9 mouse cellular contexts compared by ENCODE assay signal in the genomic region with DNA sequence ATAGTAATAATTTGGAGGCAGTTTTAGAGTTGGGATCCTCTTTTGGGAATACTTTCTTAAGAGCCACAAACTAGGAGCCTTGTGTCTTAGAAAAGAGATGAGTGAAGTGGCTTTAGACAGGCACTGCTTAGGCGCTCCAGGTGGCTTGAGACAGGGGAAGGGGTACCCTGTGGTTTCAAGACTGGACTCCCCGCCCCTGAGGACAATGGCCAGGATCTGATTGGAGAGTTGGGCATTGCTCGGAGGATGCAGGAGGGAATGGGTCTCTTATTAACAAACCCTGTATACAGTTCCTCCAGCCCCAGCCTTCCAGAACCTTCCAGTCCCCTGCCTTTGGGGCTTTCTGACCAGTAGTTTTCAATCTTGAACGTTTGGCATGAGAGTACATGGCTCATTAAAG. TPM values are rescaled to one million over a fixed set of nuclear protein-coding genes. Genes with fewer than 3 reads are reported as not detected.
DNase-seq lines count a peak whose midpoint lies in the region; ATAC-seq and TF ChIP-seq lines count a peak whose summit lies in the region.
"Had no signal": no experiment of that assay in that cellular context is flagged by ENCODE, and none has a peak within 500 bp of the region (broad histone marks: within the 10 kb centered on the region; RNA-seq: fewer than 3 reads in every experiment).

No protein-coding gene starts in this region.

- no peaks in the 10 kb centered on the region for H3K36me3 ChIP-seq in heart, embryonic 15.5 days
- H3K36me3 ChIP-seq in intestine, embryonic 14.5 days (ENCODE audit: control insufficient read depth, insufficient read depth, low read length) = no peaks in the 10 kb centered on the region
- H3K36me3 ChIP-seq in myocyte (ENCODE audit: control insufficient read depth, insufficient read depth) = no peaks in the 10 kb centered on the region

- no peak for TF ChIP-seq POLR2A in myocyte (IDR thresholded peaks at IDR 0.05; ENCODE audit: insufficient read length, low read depth)

- no peak for ATAC-seq in heart, embryonic 15.5 days (replicated peaks; ENCODE audit: insufficient number of reproducible peaks, insufficient read depth, low FRiP score, low read depth)
- ATAC-seq in intestine, embryonic 14.5 days (replicated peaks; ENCODE audit: low FRiP score, low TSS enrichment, low read depth) = no peak

- 22% methylated on average over 4 of the region's 4 CpGs for WGBS in heart, embryonic 15.5 days
- 14% methylated on average over 4 of the region's 4 CpGs for WGBS in intestine, embryonic 14.5 days

- no peaks in the 10 kb centered on the region for H3K27me3 ChIP-seq in heart, embryonic 15.5 days
- no peaks in the 10 kb centered on the region for H3K27me3 ChIP-seq in intestine, embryonic 14.5 days (replicated peaks; ENCODE audit: control insufficient read depth, insufficient read depth, low read length)
- no peaks in the 10 kb centered on the region for H3K27me3 ChIP-seq in myocyte (ENCODE audit: control insufficient read depth, insufficient read depth, insufficient read length)

- peak overlapping the region; percentile 93 for H3K27ac ChIP-seq in heart, embryonic 15.5 days
- peak overlapping the region; percentile 94; the same call in 1 of the 2 replicates for H3K27ac ChIP-seq in intestine, embryonic 14.5 days (ENCODE audit: low read depth)

- peak overlapping the region; percentile 38 for H3ac ChIP-seq in myocyte (ENCODE audit: control insufficient read depth, insufficient read length)

- peak overlapping the region; percentile 98 for H3K4me2 ChIP-seq in heart, embryonic 15.5 days
- H3K4me2 ChIP-seq in intestine, embryonic 14.5 days (ENCODE audit: low read length) = peak overlapping the region; percentile 87
- H3K4me2 ChIP-seq in myocyte (ENCODE audit: low read depth) = peak overlapping the region; percentile 70

- no peaks in the 10 kb centered on the region for H3K9me3 ChIP-seq in heart, embryonic 15.5 days (replicated peaks)
- no peaks in the 10 kb centered on the region for H3K9me3 ChIP-seq in intestine, embryonic 14.5 days (ENCODE audit: control insufficient read depth, low read length)

- peak overlapping the region; percentile 83 for H3K4me3 ChIP-seq in heart, embryonic 15.5 days
- peak overlapping the region; percentile 59 for H3K4me3 ChIP-seq in intestine, embryonic 14.5 days (ENCODE audit: low read depth, low read length)
- peak overlapping the region; percentile 86 for H3K4me3 ChIP-seq in myocyte

- H3K9ac ChIP-seq in heart, embryonic 15.5 days = no peak overlapping the region; the same call in 1 of the 2 replicates
- peak overlapping the region; percentile 94; the same call in 1 of the 2 replicates for H3K9ac ChIP-seq in intestine, embryonic 14.5 days (ENCODE audit: low read length)

- DNase-seq in heart, adult 18-20 months = no peak
- peak; percentile 49 for DNase-seq in embryo, embryonic 11 days
- DNase-seq in intestine, embryonic 14.5 days (ENCODE audit: low spot score) = no peak
- DNase-seq in cerebellum, adult 11 months = no peak
- DNase-seq in ovary, postnatal 14 days (ENCODE audit: low spot score) = no peak
- DNase-seq in cerebellum, postnatal 4 days (ENCODE audit: low spot score in 2 of 2) = no peak
- DNase-seq: cerebellum, adult 8-10 months had no signal

- peaks cover 37% of the 10 kb centered on the region for H3K79me2 ChIP-seq in myocyte (ENCODE audit: control insufficient read depth, insufficient read depth)

- H3K4me1 ChIP-seq in heart, embryonic 15.5 days (replicated peaks) = peaks cover 8% of the 10 kb centered on the region; the same call in 1 of the 2 replicates
- H3K4me1 ChIP-seq in intestine, embryonic 14.5 days (replicated peaks; ENCODE audit: control insufficient read depth, insufficient read depth, low read length) = peaks cover 6% of the 10 kb centered on the region; the same call in 1 of the 2 replicates

TF ChIP-seq in myocyte, 11 proteins besides CTCF, POLR2A, EP300 and RAD21:
- TF ChIP-seq REST (IDR thresholded peaks at IDR 0.05; ENCODE audit: insufficient read depth, insufficient read length) (no peak), USF1 (IDR thresholded peaks at IDR 0.05; ENCODE audit: low read depth) (no peak), TCF12 (IDR thresholded peaks at IDR 0.05; ENCODE audit: insufficient read depth, poor library complexity, severe bottlenecking) (no peak), SRF (IDR thresholded peaks at IDR 0.05; ENCODE audit: control insufficient read depth, insufficient read length, low read depth) (no peak), MAX (IDR thresholded peaks at IDR 0.05; ENCODE audit: low read depth) (no peak), TCF3 (IDR thresholded peaks at IDR 0.05; ENCODE audit: insufficient read length, low read depth) (no peak), MYOD1 (IDR thresholded peaks at IDR 0.05; ENCODE audit: control insufficient read depth in 1 of 3, insufficient read length in 2 of 3, low read depth in 2 of 3) (no peak), MYOG (IDR thresholded peaks at IDR 0.05; ENCODE audit: control insufficient read depth in 1 of 3, insufficient read depth in 1 of 3, insufficient read length in 2 of 3, low read depth in 2 of 3) (no peak), POLR2AphosphoS2 (IDR thresholded peaks at IDR 0.05; ENCODE audit: insufficient read length, low read depth) (no peak), CEBPB (IDR thresholded peaks at IDR 0.05; ENCODE audit: insufficient read depth, poor library complexity, severe bottlenecking) (no peak), E2F4 (IDR thresholded peaks at IDR 0.05; ENCODE audit: insufficient read depth) (no peak)

RNA-seq across cellular contexts. Expression of gene Elk3, which starts 0.6 kb away (rescaled TPM):
- 31.7 and 33.5 TPM in 2 replicates for polyA plus RNA-seq in heart, embryonic 15.5 days (2015; fragmentation: Nextera tagmentation; extraction: Ambion mirVana)
- 10 to 100 TPM; 27.9 to 29.5 TPM for total RNA-seq in heart, adult 18-20 months (2021)
- 26.5 and 30.3 TPM in 2 replicates for polyA plus RNA-seq in intestine, embryonic 14.5 days (2014; fragmentation: Nextera tagmentation; extraction: Ambion mirVana)
- polyA plus RNA-seq in myocyte (2012; fragmentation: generic; extraction: Trizol) = 28.4 TPM
